Mouse (Mus musculus) heart, postnatal 14 days (tissue): ENCODE results near the gene Tns1. TPM values are rescaled to one million over a fixed set of nuclear protein-coding genes. Genes with fewer than 3 reads are reported as not detected.

Source experiments
- DNase-seq, 2 experiments: peaks; one replicate each; pipeline ENCODE4 v3.0.0; 2021 to 2022
- intact Hi-C: fragments of 180-260 bp; cut with DNase I; formaldehyde crosslinking; loops from one replicate; pipeline ENCODE4 v1.15.1; 2025
- total RNA-seq, 2 experiments: library from RNA; stranded (reverse); gene quantifications; 2 replicates each; pipeline ENCODE4 v1.2.3; 2021

Gene Tns1
- total RNA-seq, 2 experiments from 2014 or later, result 677 to 755 TPM

DNA sequence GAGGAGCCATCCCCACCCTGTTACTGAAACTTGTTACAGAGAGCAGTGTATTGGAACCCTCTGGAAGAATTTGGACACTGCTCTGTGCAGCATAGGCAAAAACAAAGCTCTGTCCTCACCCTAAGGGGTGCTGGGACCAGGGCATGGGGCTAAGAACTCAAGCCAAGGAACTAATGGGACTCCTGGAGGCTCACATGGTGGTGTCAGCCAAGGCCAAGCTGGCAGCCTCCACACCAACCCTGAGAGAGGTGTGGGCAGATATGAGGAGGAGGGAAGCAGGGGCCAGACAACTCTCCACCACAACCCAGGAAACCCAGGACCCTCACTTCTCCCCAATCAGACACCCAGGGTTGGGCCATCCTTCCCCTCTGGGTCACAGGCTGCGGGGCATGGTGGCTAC lies 145.7 kb downstream of the Tns1 start:
- no peak for DNase-seq
- intact Hi-C loops, result no loop called here

DNA sequence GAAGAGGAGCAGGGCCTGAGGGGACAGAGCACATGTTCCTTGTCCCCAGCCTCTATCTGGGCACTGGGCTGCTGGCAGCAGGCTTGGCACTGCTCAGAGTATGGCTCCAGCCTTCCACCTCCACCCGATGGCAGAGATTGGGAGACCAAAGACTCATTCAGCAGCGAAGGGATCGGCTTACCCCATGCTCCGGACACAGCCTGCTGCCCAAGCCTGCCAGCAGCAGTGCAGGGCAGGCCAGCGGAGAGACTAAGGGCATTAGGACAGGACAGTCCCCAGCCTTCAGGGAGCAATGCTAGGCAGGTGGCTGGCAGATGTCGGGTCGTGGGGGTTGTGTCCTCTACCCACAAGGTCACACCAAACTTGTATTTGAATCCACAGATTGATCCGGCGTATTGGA lies 150.3 kb downstream of the Tns1 start:
- no peak for DNase-seq
- intact Hi-C loops, result loop anchor here (5.0 kb wide), 1 partner anchor 47 kb away; no protein-coding TSS in a partner anchor

DNA sequence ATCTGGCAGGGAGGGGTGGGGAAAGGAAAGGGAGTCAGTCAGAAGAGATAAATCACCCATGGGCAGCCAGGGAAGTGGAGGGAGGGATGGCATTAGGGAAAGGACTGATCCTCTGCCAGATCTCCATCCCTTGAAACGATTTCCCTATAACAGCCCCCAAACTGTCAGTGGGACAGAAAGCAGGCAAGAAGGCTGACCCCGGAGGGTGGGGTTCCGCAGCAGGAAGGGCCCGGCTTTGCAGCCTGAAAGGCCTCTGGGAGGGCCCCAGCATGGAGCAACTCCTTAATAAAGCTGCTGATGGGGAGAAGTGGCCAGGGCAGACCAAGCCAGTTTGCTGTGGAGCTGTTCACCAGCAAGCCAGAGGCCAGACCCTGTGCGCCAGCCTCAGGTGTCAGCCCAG lies 151.5 kb downstream of the Tns1 start:
- no peak for DNase-seq
- intact Hi-C loops, result loop anchor here (5.0 kb wide), 1 partner anchor 45 kb away; no protein-coding TSS in a partner anchor

DNA sequence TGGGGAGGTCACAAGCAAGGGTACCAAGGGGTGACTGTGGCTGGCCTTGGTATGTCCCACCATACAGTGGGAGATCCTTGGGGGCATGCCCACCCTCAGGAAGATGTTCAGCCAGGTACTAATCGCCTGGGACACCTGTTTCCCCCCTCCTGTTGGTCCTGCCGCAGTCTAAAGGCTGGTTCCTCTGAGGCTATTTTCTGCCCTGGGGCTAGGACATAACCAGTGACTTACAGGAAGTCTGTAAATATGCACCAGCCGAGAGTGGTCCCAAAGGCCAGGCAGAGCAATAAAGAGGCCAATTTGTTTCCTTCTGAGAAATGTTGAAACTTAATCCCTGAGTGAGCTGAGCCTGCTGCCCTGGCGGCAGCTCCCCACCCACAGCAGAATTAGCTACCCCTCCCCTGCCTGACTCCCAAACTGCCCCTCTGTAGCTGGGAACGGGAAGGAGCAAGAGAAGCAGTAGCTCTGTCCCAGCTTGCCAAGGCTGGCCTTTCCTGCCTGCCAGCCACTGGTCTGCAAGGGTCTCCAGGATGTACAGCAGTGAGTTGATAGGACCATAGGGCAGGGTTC lies 154.0 kb downstream of the Tns1 start:
- DNase-seq, result no peak
- intact Hi-C loops, result loop anchor here (5.0 kb wide), 1 partner anchor 43 kb away; no protein-coding TSS in a partner anchor

DNA sequence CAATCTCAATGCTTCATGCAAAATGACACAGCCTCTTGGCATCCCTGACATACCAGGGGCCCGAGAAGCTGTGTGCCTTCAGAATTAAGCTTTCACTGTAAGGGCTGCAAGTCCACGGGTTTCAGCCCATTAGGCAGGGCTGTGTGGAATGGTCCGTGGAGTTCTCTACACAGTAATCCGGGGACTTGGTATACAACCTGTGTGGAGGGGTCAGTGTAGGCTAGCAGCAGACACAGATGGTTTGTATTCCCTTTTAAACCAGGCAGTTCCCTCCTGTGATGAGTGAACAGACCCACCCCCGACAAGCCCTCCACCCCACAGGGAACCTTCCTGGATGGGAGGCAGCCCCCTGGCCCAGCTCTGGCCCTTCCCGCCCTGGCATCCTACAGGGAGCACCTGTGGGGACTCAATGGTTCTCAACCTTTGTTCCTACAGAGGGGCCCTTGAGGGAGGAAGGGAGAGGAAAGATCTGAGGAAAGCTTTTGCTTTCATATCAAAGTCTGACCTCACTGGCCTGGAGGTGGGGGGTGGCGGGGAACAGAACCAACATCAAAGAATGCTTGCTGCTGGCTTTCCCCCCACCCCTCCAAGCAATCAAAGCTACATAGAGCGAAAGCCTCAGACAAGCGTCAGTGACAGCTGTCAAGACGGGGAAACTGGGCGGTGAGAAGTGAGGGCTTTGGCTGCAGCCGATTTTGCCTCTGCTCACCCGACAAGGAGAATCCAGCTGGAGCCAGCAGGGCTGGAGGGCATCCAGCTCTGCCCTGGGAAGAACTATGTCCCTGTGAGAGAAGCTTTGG lies 155.3 kb downstream of the Tns1 start:
- DNase-seq, result peak; percentile 61 to 77
- intact Hi-C loops, result loop anchor here (2.0 kb wide), 1 partner anchor 16 kb away; no protein-coding TSS in a partner anchor

DNA sequence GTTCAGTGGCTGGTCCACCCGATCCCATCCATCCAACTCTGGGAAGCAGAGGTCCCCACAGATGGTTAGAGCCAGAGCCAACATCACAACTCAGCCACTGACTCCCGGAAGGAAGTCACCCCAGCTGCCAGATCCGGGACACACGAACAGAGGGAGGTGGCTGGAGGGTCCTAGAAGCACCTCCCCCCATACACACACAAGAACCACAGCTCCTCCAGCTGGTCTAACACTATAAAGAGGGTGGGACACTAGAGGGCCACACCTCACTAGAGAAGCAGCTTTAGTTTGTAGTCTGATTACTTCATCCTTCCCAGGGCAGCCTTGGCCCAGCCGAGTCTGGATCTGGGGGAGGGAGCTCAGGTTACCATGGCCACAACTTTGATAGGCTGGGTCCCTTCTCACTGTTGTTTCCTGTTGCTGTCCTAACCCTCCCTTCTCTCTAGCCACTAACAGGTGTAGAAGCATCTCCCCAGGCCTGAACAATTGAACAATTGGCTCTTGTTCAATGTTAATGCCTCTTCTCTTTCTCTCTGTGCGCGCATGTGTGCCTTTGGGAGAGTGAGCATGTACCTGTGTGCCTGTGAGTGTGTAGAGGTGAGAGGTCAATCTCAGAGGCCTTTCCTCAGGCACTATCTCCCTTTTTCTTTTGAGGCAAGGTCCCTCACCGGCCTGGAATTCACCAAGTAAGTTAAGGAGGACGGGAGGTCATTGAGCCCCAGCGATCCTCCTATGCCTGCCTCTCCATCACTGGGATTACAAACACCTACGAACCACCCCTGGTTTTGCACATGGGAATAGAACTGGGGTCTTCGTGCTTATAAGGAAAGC lies 157.6 kb downstream of the Tns1 start:
- DNase-seq, result peak; percentile 71 to 74
- intact Hi-C loops, result no loop called here

DNA sequence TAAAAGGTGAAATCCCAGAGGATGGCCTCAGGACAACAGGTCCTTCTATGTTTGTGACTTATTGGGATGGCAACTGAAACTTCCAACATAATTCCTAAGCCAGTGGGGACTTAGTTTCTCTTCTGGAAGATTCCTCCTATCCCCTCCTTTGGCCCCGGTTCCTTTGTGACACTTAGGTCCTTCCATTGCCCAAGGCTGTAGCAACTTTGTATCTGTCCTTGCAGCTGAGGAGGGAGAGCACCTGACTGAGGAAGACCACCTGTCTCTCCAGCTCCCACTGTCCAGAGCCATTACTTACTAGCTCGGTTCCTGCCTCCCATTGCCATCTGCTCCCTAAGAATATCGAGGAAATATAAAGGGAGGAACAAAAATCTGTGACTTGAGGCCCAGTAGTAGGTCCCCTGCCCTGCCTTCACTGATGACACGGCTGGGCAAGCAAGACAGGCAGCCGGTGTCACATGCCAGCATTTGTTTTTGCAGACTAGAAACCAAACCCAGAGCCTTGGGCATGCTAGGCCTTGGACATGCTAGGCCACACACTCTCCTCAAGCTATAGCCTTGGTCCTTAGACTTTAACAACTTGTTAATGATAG lies 160.0 kb downstream of the Tns1 start:
- intact Hi-C loops, result loop anchor here (5.0 kb wide), 1 partner anchor 42 kb away; no protein-coding TSS in a partner anchor
- no peak for DNase-seq

DNA sequence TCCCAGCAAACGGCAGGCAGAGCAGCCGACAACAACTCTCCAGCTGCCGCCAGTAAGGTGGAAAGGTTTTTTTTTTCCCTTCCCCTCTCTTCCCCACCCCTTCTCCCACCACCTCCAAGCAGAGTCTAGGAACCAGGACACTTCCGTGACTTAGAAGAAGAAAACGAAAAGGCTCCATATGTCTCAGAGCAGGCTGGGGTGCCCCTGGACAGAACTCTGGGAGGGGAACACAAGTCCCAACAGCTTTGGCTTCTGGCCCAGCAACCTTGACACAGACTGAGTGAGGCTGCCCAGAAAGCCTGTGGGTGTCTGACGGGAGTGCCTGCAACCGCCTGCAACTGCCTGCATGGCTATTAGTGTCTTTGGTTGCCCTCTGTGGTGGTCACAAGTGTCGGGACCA lies 160.6 kb downstream of the Tns1 start:
- intact Hi-C loops, result loop anchor here (5.0 kb wide), 1 partner anchor 41 kb away; no protein-coding TSS in a partner anchor
- peak; percentile 77 to 87 for DNase-seq

DNA sequence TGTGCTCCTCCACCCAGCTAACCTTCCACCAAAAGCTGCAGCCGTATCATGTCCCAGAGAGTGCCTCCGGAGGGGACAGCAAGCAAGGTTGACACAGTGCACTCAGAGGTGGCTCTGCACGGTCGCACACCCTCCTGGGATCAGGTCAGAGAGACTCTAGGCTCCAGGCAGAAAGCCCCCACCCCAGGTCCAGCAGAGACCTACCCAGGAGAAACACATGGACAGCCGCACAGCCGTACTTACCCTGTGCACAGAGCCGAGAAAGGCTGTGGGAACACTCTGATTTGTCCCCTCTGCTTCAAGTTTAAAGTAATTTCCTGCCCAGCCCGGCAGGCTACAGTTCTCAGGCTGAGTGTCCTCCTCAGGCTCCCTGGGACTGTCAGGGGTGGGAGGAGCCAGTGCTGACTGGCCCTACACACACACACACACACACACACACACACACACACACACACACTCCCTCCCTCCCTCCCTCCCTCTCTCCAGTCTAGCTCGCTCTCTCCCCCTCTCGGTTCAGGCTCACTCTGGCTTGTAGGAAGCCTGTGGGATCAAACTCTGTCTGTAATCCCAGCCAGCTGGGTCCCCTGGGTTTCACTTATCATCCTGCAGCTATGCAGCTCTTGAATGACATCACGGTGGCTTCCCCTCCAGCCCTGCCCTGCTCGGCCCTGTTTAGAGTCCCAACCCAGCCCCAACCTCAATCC lies 161.4 kb downstream of the Tns1 start:
- DNase-seq, result peak; percentile 88 to 91
- intact Hi-C loops, result loop anchor here (5.0 kb wide), 1 partner anchor 41 kb away; no protein-coding TSS in a partner anchor

DNA sequence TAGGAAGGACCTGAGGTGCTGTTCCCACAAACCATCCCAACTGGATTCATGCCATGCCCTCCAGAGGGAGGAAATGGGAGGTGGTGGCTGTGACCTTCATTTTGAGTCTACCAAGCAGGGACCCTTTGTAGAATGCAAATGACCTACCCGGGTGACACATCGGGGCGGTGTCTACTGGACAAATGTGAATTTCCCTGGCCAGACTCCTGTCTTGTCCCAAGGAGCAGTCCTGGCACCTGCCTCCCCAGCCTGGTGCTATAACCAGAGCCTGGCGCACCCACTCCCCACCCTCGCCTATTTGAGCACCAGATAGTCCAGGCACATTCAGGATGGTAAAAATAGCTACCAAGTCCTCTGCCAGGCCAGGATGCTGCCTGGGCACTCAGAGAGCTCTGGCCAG lies 162.2 kb downstream of the Tns1 start:
- peak; percentile 49 to 55 for DNase-seq

DNA sequence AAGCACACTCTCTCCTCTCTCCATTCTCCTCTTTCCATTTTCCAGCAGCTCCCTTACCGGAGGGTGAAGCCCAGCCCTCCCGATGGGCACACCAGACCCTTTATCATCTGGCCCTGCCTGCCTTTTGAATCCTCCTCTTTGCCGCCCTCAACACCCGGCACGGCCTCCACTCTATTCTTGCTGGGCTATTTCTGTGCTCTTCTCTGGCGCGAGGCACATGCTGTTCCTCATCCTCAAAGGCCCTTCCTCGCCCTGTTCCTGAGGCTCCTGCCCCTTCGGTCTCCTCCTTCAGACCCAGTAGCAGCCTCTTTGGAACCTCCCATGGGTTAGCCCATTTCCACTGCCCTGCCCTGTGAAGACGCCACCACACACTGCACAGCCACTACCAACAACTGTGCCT lies 164.5 kb downstream of the Tns1 start:
- DNase-seq, result no peak
- intact Hi-C loops, result loop anchor here (2.0 to 5.0 kb wide), 2 partner anchors 15 to 37 kb away; no protein-coding TSS in a partner anchor

More for the DNA sequence above, 162.2 kb downstream of the Tns1 start:
- intact Hi-C loops, result loop anchor here (5.0 kb wide), 1 partner anchor 40 kb away; no protein-coding TSS in a partner anchor

DNA sequence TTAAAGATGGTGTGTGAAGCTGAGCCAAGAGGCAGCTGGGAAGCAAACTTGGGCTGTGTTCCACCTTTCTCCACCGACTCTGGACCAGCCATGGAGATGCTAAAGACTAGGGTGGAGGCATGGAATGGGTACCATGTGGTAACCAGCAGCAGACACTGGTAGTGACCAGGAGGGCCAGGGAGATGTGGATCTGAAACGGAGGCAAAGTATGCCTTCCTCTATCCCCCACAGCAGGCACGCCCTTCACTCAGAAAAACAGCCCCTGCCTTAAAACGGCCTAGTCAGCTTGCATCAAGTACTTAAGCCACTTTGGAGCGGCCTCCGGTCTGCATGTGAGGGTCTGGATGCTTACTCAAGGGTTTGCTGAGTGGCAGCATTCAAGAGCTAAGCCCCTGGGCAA lies 164.9 kb downstream of the Tns1 start:
- no peak for DNase-seq
- intact Hi-C loops, result loop anchor here (2.0 kb wide), 1 partner anchor 15 kb away; no protein-coding TSS in a partner anchor

DNA sequence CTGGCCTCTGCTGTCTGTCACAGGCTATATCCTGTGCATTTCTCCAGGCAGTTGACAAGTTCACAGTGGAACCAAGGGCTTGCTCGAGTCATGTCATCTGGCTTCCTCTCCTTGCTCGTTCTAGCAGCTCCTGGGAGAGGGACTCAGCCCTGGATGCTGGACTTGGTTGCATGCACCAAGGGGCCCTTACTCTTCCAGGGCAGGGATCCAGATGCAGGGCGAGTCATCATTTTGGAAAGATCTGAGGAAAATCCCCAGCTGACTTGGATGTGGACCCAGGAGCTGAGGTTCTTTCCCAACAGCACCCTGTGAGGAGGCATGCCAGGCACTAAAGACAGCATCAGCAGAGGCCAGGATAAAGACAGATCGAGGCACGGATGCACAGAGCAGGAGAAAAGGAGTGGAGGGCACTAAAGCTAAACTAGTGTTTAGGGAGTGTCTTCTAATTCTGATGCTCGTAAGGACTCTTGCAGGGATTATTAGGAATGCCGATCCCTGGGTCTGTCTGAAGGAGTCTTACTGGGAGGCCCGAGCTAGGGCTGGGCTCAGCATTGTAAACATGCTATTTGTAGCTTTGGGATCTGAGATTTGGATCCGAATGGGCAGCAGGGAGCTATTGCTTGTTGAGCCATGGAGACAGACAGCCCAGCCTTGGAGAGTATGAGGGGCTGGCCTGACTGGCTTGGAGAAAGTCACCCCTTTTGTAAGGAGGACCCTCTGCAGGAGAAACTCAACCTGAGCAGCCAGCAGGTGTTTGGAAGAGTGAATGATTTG lies 165.9 kb downstream of the Tns1 start:
- DNase-seq, result peak; percentile 52 to 67
- intact Hi-C loops, result loop anchor here (2.0 kb wide), 1 partner anchor 14 kb away; no protein-coding TSS in a partner anchor

DNA sequence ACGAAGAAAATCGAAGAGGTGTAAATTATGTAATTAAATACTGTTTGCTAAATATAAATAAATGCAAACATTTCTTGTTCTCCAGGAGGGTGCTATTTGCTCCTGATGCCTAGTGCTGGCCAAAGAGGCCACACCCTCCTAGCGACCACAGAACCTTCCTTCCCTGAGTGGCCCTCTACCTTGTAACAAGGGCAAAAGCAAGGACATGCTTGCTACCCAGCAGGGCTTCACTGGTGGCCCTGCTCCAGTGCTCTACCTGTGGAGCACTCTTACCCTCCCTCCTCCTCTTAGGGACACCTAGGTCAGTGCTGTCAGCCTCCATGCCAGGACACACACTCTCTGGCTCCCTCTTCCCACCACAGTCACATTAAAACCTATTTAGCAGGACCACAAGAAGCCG lies 166.8 kb downstream of the Tns1 start:
- intact Hi-C loops, result no loop called here
- no peak for DNase-seq

DNA sequence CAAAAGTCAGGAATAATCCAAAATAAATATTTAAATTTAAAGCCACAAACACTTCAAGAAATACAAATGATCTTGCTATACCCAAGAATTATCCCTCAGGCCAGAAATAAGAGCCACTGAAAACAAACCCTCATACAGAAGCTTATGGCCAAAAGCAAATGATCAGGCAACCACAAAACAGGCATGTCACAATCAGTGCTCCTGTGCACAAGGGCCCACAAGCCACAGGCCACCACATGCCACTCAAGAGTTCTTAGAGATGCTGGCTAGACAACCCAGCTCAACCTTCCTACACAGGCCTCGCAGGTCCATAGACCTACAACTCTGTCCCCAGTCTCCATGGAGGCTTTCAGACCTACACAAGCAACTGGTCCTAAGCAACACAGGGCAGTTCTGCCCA lies 167.9 kb downstream of the Tns1 start:
- no peak for DNase-seq

DNA sequence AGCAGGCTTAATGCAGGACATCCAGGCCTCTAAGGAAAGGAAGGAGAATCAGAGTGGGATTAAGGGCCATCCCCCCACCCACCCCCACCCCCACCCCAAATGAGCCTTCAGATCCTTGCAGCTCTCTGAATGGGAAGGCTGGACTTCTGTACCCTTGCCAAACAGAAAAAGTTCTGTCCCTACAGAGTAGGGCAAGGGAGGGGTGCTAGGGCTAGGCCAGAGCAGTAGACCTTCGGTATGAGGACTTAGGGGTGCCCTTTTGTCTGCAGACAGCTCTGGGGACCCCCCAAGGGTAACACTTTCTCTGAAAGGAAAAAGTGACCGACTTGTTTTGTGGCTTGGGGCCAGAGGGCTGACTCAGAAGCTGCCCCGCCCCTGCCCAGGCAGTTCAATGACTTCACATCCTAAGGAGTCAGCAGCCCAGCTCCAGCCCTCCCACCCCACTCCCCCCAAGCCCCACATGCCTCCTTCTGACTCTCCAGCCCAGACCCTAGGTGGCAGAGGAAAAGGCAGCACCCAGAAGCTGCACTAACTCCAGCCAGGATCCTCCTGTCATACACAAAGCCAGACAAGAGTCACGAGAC lies 168.9 kb downstream of the Tns1 start:
- intact Hi-C loops, result no loop called here
- peak; percentile 73 to 77 for DNase-seq

More for the DNA sequence above, 167.9 kb downstream of the Tns1 start:
- intact Hi-C loops, result no loop called here

DNA sequence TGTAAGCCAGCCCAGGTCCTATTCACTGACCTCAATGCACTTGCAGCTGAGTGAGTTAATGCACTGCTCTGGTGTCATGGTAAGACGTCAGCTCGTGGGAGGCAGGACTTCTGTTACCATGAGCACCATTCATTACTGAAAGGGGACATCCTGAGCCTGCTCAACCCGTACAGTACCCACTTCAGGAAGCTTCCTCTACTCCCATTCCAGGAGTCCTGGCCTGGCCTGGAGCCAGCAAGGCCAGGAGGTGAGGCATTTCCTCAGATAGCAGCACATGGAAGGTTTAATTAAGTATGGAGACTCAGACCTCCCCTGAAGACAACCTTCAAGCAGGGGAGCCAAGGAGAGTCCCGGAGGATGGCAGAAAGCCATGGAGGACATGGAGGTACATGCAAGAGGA lies 169.6 kb downstream of the Tns1 start:
- peak in 1 of 2 experiments; percentile 64 for DNase-seq
- intact Hi-C loops, result no loop called here

DNA sequence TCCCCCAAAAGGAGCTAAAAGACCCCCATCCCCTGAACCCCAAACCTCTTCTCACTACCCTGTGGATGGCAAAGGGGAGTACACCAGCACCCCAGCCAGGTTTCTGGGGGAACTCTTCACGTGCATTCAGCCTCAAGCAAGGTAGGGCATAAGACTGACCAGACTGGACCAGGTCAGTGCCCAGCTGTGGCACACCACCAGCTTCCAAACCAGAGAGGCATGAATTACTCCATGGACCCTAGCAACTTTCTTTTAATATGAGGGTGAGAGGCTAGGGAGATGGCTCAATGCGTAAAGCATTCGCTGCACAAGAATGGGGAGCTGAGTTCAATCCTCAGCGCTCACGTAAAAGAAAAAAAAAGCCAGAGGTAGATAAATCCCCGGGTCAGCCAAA lies 170.2 kb downstream of the Tns1 start:
- no peak for DNase-seq
- intact Hi-C loops, result no loop called here
